Mouse (Mus musculus) thymus, adult 2 months (tissue): ENCODE data around the gene Srgap3. TPM values are rescaled to one million over a fixed set of nuclear protein-coding genes. Genes with fewer than 3 reads are reported as not detected.
A peak's percentile ranks its signal among the peaks of the same experiment; 100 is the strongest.

Experiments used
- DNase-seq: peaks from one replicate; pipeline ENCODE4 v3.0.0; 2021
- H3K27ac ChIP-seq: fragments of 200-500 bp; 2 replicates; pipeline ENCODE4 v1.5.1; 2012; ENCODE audit warnings: low read length, control low read depth; ENCODE audit not compliant: control insufficient read depth, insufficient read depth
- H3K27me3 ChIP-seq: fragments of 200-500 bp; 2 replicates; pipeline ENCODE4 v1.6.1; 2012; ENCODE audit warnings: mild to moderate bottlenecking, low read length, moderate library complexity, mixed read lengths; ENCODE audit not compliant: control insufficient read depth, insufficient read depth
- H3K36me3 ChIP-seq: fragments of 200-500 bp; 2 replicates; pipeline ENCODE4 v1.6.1; 2012; ENCODE audit warnings: mild to moderate bottlenecking, low read length, moderate library complexity; ENCODE audit not compliant: control insufficient read depth, insufficient read depth
- H3K4me1 ChIP-seq: fragments of 200-500 bp; replicated peaks from 2 replicates; pipeline ENCODE4 v1.6.1; 2012; ENCODE audit warnings: low read length; ENCODE audit not compliant: control insufficient read depth, insufficient read depth
- H3K4me3 ChIP-seq: fragments of 200-500 bp; 2 replicates; pipeline ENCODE4 v1.5.1; 2012; ENCODE audit warnings: mild to moderate bottlenecking, low read length, control low read depth, moderate library complexity; ENCODE audit not compliant: control insufficient read depth, insufficient read depth
- CTCF ChIP-seq: fragments of 200-500 bp; IDR thresholded peaks from 2 replicates; pipeline ENCODE4 v1.5.1; 2012; ENCODE audit warnings: mild to moderate bottlenecking, control low read depth, low read length, moderate library complexity, borderline replicate concordance; ENCODE audit not compliant: control insufficient read depth, poor library complexity, insufficient read depth; ENCODE audit errors: extremely low read depth
- POLR2A ChIP-seq: fragments of 200-500 bp; IDR thresholded peaks from 2 replicates; pipeline ENCODE4 v1.6.1; 2012; ENCODE audit warnings: mild to moderate bottlenecking, low read length, control low read depth, moderate library complexity; ENCODE audit not compliant: control insufficient read depth, poor library complexity, insufficient read depth; ENCODE audit errors: extremely low read depth
- WGBS: fragments of 180-500 bp; shearing (Covaris S2); methylation state at CpG from one replicate; pipeline ENCODE4 v1.1.7; 2018; 5-methylcytosine and 5-hydroxymethylcytosine counted together
- polyA plus RNA-seq: library from polyadenylated mRNA; depleted of rRNA; stranded (reverse); fragments of >200 nt; gene quantifications from 2 replicates; pipeline ENCODE4 v1.2.3, GENCODE M21; 2012; rRNA removed

Srgap3 gene
- polyA plus RNA-seq, result 3.7 and 3.8 TPM in 2 replicates

DNA sequence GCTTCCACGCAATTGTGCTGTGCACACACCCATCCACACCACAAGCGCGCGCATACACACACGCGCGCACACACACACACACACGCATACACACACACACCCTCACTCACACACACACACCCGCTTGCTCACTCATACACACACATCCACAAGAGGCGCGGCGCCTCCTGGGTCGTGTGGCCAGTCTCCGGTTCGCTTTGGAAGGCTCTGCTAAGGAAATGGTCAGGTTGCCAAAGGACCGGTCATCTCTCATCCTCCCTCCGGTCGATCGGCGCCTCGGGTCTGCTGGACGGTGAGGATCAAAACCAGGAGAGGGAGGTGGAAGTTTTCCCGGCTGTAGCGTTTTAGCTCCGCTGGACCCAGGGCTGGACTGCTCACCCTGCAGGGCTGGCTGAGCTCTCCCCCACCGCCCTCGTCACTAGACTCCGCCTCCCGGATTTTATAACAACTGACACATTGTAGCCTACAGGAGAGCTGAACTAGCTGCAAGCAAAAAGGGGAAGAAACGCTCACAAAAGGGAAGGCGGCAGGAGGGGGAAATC is at the start of gene Srgap3:
Gene Srgap3 (minus strand): TSS at position 372 of the 542 bp plus-strand sequence.
- TF ChIP-seq POLR2A (0 out of 2 replicates have a peak, but pooled peaks have one; percentile 25), CTCF (no peak)
- Histone ChIP-seq H3K27ac (no peak within 1 kb of the TSS), H3K4me3 (peak within 1 kb of the TSS; percentile 74), H3K4me1 (peaks cover 24% of the 10 kb centered on the region), H3K27me3 (no peaks in the 10 kb centered on the region), H3K36me3 (no peaks in the 10 kb centered on the region)
- DNase-seq, result peak; percentile 54
- WGBS, result 1% methylated on average over 31 of the region's 31 CpGs

DNA sequence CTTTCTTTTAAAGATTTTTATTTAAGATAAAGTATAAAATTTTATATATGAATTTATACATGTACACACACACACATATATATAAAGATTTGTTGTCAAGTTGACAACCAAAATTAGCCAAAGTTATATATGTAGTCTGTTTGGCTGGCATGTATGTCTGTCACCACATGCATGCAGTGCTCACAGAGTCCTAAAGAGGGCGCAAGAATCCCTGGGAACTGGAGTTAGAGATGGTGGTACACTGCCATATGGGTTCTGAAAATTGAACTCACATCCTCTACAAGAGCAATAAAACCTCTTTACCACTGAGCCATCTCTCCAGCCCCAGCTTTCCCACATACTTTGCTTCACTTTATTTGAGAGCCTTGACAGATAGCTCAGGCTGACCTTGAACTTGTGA is 48.6 kb upstream of the Srgap3 start:
- H3K36me3 ChIP-seq, result no peaks in the 10 kb centered on the region
- H3K27ac ChIP-seq, result no peak overlapping the region
- WGBS, result 66% methylated on average over 1 of the region's 1 CpGs
- H3K4me1 ChIP-seq, result no peaks in the 10 kb centered on the region
- H3K27me3 ChIP-seq, result no peaks in the 10 kb centered on the region
- DNase-seq, result no peak
- H3K4me3 ChIP-seq, result no peak overlapping the region
- TF ChIP-seq CTCF (no peak), POLR2A (no peak)

GRCm38 (mm10) chr6:112990119-112990518 is 43.1 kb upstream of the Srgap3 start:
- TF ChIP-seq POLR2A, result no peak
- TF ChIP-seq CTCF, result no peak
- DNase-seq, result no peak
- Histone ChIP-seq H3K4me3 (no peak overlapping the region), H3K4me1 (no peaks in the 10 kb centered on the region), H3K36me3 (no peaks in the 10 kb centered on the region), H3K27me3 (no peaks in the 10 kb centered on the region), H3K27ac (no peak overlapping the region)
- WGBS, result 93% methylated on average over 1 of the region's 1 CpGs

DNA sequence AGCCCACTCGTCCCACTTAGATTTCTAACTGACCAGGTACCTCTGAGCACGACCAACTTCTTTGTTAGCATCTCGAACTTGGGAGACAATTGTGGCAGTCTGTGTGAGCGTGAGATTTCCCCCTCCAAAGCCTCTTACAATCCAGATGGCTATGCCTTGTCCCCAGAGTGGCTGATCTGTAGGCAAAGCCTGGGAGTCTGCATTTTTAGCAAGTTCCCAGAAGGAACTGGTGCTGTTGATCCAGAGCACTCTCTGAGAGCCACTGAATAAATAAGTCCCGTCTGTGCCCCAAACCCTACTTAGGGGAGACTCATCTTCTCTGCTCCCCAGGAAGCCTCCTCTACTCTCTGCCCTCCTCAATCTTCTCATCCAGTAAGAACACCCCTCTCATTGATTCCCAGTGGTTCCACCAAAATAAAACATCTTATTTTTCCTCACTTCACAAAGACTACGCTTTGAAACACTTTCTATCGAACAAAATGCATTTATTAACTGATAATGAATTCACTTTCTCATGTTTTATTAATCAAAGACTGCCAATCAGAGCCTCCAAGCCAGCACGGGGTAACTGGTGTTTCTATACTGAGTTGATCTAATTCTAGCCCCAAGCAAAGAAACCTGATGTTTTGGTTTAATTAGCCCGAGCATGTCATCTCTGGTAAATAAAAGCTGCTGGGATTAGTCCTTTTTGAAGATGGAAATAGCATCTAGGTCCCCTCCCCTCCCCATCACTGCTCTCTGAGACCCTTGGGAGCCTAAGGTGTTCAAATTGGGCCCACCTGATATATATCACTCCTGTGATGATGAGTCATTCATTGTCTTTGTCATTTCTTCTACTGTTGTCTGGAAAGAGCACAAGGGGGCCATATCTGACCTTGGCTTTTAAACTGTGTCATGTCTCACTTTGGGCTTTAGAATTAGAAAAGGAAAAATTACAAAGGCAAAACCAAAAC is 38.6 kb upstream of the Srgap3 start:
- TF ChIP-seq POLR2A (no peak), CTCF (no peak)
- WGBS, result 90% methylated on average over 9 of the region's 9 CpGs
- DNase-seq, result no peak
- H3K4me1 ChIP-seq, result no peaks in the 10 kb centered on the region
- no peak overlapping the region for H3K27ac ChIP-seq
- no peaks in the 10 kb centered on the region for H3K36me3 ChIP-seq
- no peak overlapping the region for H3K4me3 ChIP-seq
- H3K27me3 ChIP-seq, result no peaks in the 10 kb centered on the region

DNA sequence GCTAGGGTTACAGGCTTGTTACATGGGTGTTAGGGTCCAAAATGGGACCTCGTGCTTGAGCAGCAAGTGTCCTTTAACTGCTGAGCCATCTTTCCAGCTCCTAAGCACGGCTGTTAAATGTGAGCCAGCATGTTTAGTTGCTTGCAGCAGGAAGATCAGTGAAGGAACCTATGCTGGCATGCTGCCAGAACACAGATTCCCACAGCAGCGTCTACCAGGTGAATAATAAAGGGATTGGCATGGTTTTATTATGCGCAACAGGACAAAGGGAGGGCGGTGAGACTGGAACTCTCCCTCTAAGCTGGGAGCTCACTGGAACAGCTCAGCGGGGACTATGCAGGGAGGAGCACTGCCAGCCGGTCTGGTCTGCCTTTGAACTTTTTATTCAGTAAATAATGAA is 35.2 kb upstream of the Srgap3 start:
- DNase-seq, result no peak
- H3K27ac ChIP-seq, result no peak overlapping the region
- 81% methylated on average over 7 of the region's 7 CpGs for WGBS
- no peak for TF ChIP-seq CTCF
- no peak for TF ChIP-seq POLR2A
- H3K4me3 ChIP-seq, result no peak overlapping the region
- no peaks in the 10 kb centered on the region for H3K36me3 ChIP-seq
- H3K4me1 ChIP-seq, result no peaks in the 10 kb centered on the region
- H3K27me3 ChIP-seq, result no peaks in the 10 kb centered on the region

DNA sequence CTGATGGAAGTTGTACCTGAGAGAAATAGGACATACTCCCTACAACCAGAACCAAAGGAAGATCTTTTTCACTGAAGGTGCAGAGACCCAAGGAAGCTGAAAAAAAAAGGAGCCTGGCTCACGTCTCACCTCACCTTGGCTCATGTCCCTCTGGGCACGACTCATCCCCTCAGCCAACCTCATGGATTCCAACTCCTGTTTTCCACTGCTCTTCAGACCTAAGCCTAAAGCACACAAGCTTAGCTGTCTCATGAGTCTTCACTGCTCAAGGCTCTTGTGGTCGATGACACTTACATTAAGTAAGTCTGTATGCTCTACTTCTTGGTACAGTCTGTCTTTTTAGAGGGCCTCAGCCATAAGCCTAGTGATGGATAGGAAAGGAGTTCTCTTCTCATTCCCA is 31.9 kb upstream of the Srgap3 start:
- no peaks in the 10 kb centered on the region for H3K36me3 ChIP-seq
- H3K27me3 ChIP-seq, result no peaks in the 10 kb centered on the region
- TF ChIP-seq POLR2A (no peak), CTCF (no peak)
- H3K4me1 ChIP-seq, result no peaks in the 10 kb centered on the region
- WGBS, result 94% methylated on average over 3 of the region's 3 CpGs
- DNase-seq, result no peak
- no peak overlapping the region for H3K27ac ChIP-seq
- H3K4me3 ChIP-seq, result no peak overlapping the region
